Mouse (Mus musculus) heart, adult 2 months (tissue): ENCODE measurements around the gene Jaml. TPM values are rescaled to one million over a fixed set of nuclear protein-coding genes. Genes with fewer than 3 reads are reported as not detected.

Experiments
- DNase-seq, 2 experiments: peaks; one replicate each; pipeline ENCODE4 v3.0.0; 2021
- H3K27ac ChIP-seq: fragments of 200-600 bp; 2 replicates; pipeline ENCODE4 v1.8.1; 2022
- H3K27me3 ChIP-seq: fragments of 200-500 bp; 2 replicates; pipeline ENCODE4 v1.6.1; 2012; ENCODE audit warnings: mild to moderate bottlenecking, low read length, inconsistent platforms, mixed read lengths; ENCODE audit not compliant: control insufficient read depth, insufficient read depth
- H3K36me3 ChIP-seq: fragments of 200-500 bp; 2 replicates; pipeline ENCODE4 v1.6.1; 2012; ENCODE audit warnings: low read length, inconsistent platforms; ENCODE audit not compliant: control insufficient read depth, insufficient read depth
- H3K4me1 ChIP-seq: fragments of 200-500 bp; 2 replicates; pipeline ENCODE4 v1.6.1; 2011; ENCODE audit warnings: low read length; ENCODE audit not compliant: control insufficient read depth, insufficient read depth
- H3K4me3 ChIP-seq: fragments of 200-600 bp; 2 replicates; pipeline ENCODE4 v1.8.1; 2022
- H3K79me2 ChIP-seq: fragments of 200-500 bp; replicated peaks from 2 replicates; pipeline ENCODE4 v1.6.1; 2012; ENCODE audit warnings: mild to moderate bottlenecking, inconsistent platforms, low read length, moderate library complexity, mixed read lengths; ENCODE audit not compliant: control insufficient read depth, insufficient read depth
- H3K9ac ChIP-seq: fragments of 200-500 bp; 2 replicates; pipeline ENCODE4 v1.6.1; 2012; ENCODE audit warnings: low read depth, mild to moderate bottlenecking, control low read depth, inconsistent platforms, low read length, mixed read lengths
- CTCF ChIP-seq: fragments of 200-600 bp; IDR thresholded peaks from 2 replicates; pipeline ENCODE4 v1.8.1; 2022; ENCODE audit warnings: antibody characterized with exemption, mild to moderate bottlenecking, moderate library complexity
- EP300 ChIP-seq: fragments of 200-500 bp; IDR thresholded peaks from 2 replicates; pipeline ENCODE4 v1.6.1; 2011; ENCODE audit warnings: low read depth, low read length, control low read depth; ENCODE audit not compliant: insufficient read depth
- POLR2A ChIP-seq: fragments of 200-500 bp; IDR thresholded peaks from 2 replicates; pipeline ENCODE4 v1.6.1; 2011; ENCODE audit warnings: mild to moderate bottlenecking, low read depth, low read length, control low read depth; ENCODE audit not compliant: insufficient read depth
- WGBS: fragments of 180-500 bp; shearing (Covaris S2); methylation state at CpG from one replicate; pipeline ENCODE4 v1.1.7; 2018; 5-methylcytosine and 5-hydroxymethylcytosine counted together
- intact Hi-C: fragments of 180-260 bp; cut with DNase I; formaldehyde crosslinking; loops from one replicate; pipeline ENCODE4 v1.15.1; 2025
- polyA plus RNA-seq: library from polyadenylated mRNA; depleted of rRNA; stranded (reverse); fragments of >200 nt; gene quantifications from 2 replicates; pipeline ENCODE4 v1.2.3, GENCODE M21; 2012
- total RNA-seq, 2 experiments: library from RNA; stranded (reverse); gene quantifications; 2 replicates each; pipeline ENCODE4 v1.2.3; 2021

Gene Jaml
- total and polyA plus RNA-seq, 3 experiments = 0.14 to 0.29 (median 0.20) TPM

- Histone ChIP-seq H3K27ac (no peak overlapping the region), H3K79me2 (no peaks in the 10 kb centered on the region), H3K27me3 (no peaks in the 10 kb centered on the region; the same call in 1 of the 2 replicates), H3K4me3 (no peak overlapping the region), H3K9ac (no peak overlapping the region), H3K4me1 (no peaks in the 10 kb centered on the region; the same call in 1 of the 2 replicates), H3K36me3 (no peaks in the 10 kb centered on the region)
- WGBS = 64% methylated on average over 9 of the region's 9 CpGs
- intact Hi-C loops = no loop called here
- TF ChIP-seq CTCF (no peak), EP300 (no peak), POLR2A (no peak)
- DNase-seq = no peak
Measured at GRCm38 (mm10) chr9:45116819-45117218, 37.8 kb downstream of the Jaml start.

- H3K27me3 ChIP-seq = no peaks in the 10 kb centered on the region; the same call in 1 of the 2 replicates
- H3K27ac ChIP-seq = no peak within 1 kb of the TSS; the same call in 1 of the 2 replicates
- TF ChIP-seq POLR2A (no peak), EP300 (no peak), CTCF (no peak)
- no peak within 1 kb of the TSS; the same call in 1 of the 2 replicates for H3K4me3 ChIP-seq
- H3K79me2 ChIP-seq = no peaks in the 10 kb centered on the region
- no peak for DNase-seq
- no peaks in the 10 kb centered on the region for H3K36me3 ChIP-seq
- WGBS = 6% methylated on average over 13 of the region's 13 CpGs
- intact Hi-C loops = no loop called here
- no peak within 1 kb of the TSS for H3K9ac ChIP-seq
- H3K4me1 ChIP-seq = peaks cover 1% of the 10 kb centered on the region; the same call in 1 of the 2 replicates
Measured at GRCm38 (mm10) chr9:45117741-45118431, 38.9 kb downstream of the Jaml start, which contains the start of gene Scn2b. Scn2b (plus strand) TSS chr9:45117782.

GRCm38 (mm10) chr9:45118552-45118951 is 39.6 kb downstream of the Jaml start:
- TF ChIP-seq POLR2A (no peak), EP300 (no peak), CTCF (no peak)
- intact Hi-C loops = no loop called here
- Histone ChIP-seq H3K4me1 (peaks cover 1% of the 10 kb centered on the region; the same call in 1 of the 2 replicates), H3K27me3 (no peaks in the 10 kb centered on the region; the same call in 1 of the 2 replicates), H3K79me2 (no peaks in the 10 kb centered on the region), H3K36me3 (no peaks in the 10 kb centered on the region), H3K9ac (no peak overlapping the region), H3K27ac (no peak overlapping the region), H3K4me3 (no peak overlapping the region)
- WGBS = 33% methylated on average over 10 of the region's 10 CpGs
- DNase-seq = no peak

GRCm38 (mm10) chr9:45119316-45119953 is 40.5 kb downstream of the Jaml start:
- 91% methylated on average over 8 of the region's 8 CpGs for WGBS
- Histone ChIP-seq H3K27ac (no peak overlapping the region), H3K9ac (no peak overlapping the region), H3K36me3 (no peaks in the 10 kb centered on the region), H3K4me1 (peaks cover 1% of the 10 kb centered on the region; the same call in 1 of the 2 replicates), H3K79me2 (no peaks in the 10 kb centered on the region), H3K4me3 (no peak overlapping the region), H3K27me3 (no peaks in the 10 kb centered on the region; the same call in 1 of the 2 replicates)
- intact Hi-C loops = no loop called here
- peak; percentile 34 for TF ChIP-seq CTCF
- no peak for TF ChIP-seq POLR2A
- DNase-seq = no peak

GRCm38 (mm10) chr9:45119954-45120530 is 41.1 kb downstream of the Jaml start:
- Histone ChIP-seq H3K36me3 (no peaks in the 10 kb centered on the region), H3K79me2 (no peaks in the 10 kb centered on the region)
- intact Hi-C loops = no loop called here

More at GRCm38 (mm10) chr9:45119954-45120530, 41.1 kb downstream of the Jaml start:
- 88% methylated on average over 14 of the region's 14 CpGs for WGBS
- Histone ChIP-seq H3K9ac (no peak overlapping the region), H3K27me3 (no peaks in the 10 kb centered on the region; the same call in 1 of the 2 replicates), H3K27ac (no peak overlapping the region), H3K4me1 (peaks cover 1% of the 10 kb centered on the region; the same call in 1 of the 2 replicates), H3K4me3 (no peak overlapping the region)
- no peak for DNase-seq
- no peak for TF ChIP-seq POLR2A
- TF ChIP-seq EP300 = no peak
- no peak for TF ChIP-seq CTCF
